Mouse (Mus musculus) monocyte, adult 2 months (primary cell): ENCODE measurements around the gene 1700023F06Rik.
A peak's percentile ranks its signal among the peaks of the same experiment; 100 is the strongest.

Experiments used
- DNase-seq, 2 experiments: peaks; one replicate each; pipeline ENCODE4 v3.0.0; 2022; ENCODE audit warnings: low spot score in 2 of 2, low read depth in 1 of 2

Gene 1700023F06Rik

GRCm38 (mm10) chr11:103168690-103169390 lies 39.5 kb downstream of the 1700023F06Rik start:
- DNase-seq = peak in 1 of 2 experiments; percentile 66

- DNase-seq = no peak
These were observed 44.0 kb downstream of the 1700023F06Rik start for GRCm38 (mm10) chr11:103164391-103164790.

GRCm38 (mm10) chr11:103162132-103162531 lies 46.2 kb downstream of the 1700023F06Rik start:
- peak in 1 of 2 experiments; percentile 55 for DNase-seq

GRCm38 (mm10) chr11:103161449-103161848 lies 46.9 kb downstream of the 1700023F06Rik start:
- no peak for DNase-seq

- DNase-seq = no peak
These were observed 47.6 kb downstream of the 1700023F06Rik start for GRCm38 (mm10) chr11:103160738-103161137.

GRCm38 (mm10) chr11:103158621-103159478 lies 49.5 kb downstream of the 1700023F06Rik start:
- peak; percentile 80 to 92 for DNase-seq

- DNase-seq = no peak
These were observed 58.6 kb downstream of the 1700023F06Rik start for GRCm38 (mm10) chr11:103149771-103150170.
